Mouse (Mus musculus) hindbrain, embryonic 12.5 days (tissue): ENCODE results near the gene Bcdin3d. TPM values are rescaled to one million over a fixed set of nuclear protein-coding genes. Genes with fewer than 3 reads are reported as not detected.

Experiments
- ATAC-seq: fragments of 200-750 bp; cut with Nextera tagmentation; 2 replicates; pipeline ENCODE4 v1.8.0; 2017; ENCODE audit warnings: moderate TSS enrichment; ENCODE audit not compliant: low FRiP score
- H3K27ac ChIP-seq: fragments of 300-500 bp; sonication (generic); 2 replicates; pipeline ENCODE4 v1.5.1; 2016; ENCODE audit warnings: mild to moderate bottlenecking
- H3K27me3 ChIP-seq: fragments of 300-500 bp; sonication (generic); 2 replicates; pipeline ENCODE4 v1.6.1; 2016; ENCODE audit warnings: mild to moderate bottlenecking
- H3K36me3 ChIP-seq: fragments of 300-500 bp; sonication (generic); 2 replicates; pipeline ENCODE4 v1.6.1; 2016; ENCODE audit warnings: mild to moderate bottlenecking
- H3K4me1 ChIP-seq: fragments of 300-500 bp; sonication (generic); 2 replicates; pipeline ENCODE4 v1.6.1; 2016
- H3K4me2 ChIP-seq: fragments of 300-500 bp; sonication (generic); replicated peaks from 2 replicates; pipeline ENCODE4 v1.6.1; 2016; ENCODE audit warnings: mild to moderate bottlenecking
- H3K4me3 ChIP-seq: fragments of 300-500 bp; sonication (generic); 2 replicates; pipeline ENCODE4 v1.5.1; 2016; ENCODE audit warnings: mild to moderate bottlenecking
- H3K9ac ChIP-seq: fragments of 300-500 bp; sonication (generic); 2 replicates; pipeline ENCODE4 v1.6.1; 2016; ENCODE audit warnings: mild to moderate bottlenecking, moderate library complexity
- H3K9me3 ChIP-seq: fragments of 300-500 bp; sonication (generic); replicated peaks from 2 replicates; pipeline ENCODE4 v1.6.1; 2016; ENCODE audit warnings: mild to moderate bottlenecking
- WGBS: fragments of 180-500 bp; shearing (Covaris S2); methylation state at CpG from one replicate; pipeline ENCODE4 v1.1.7; 2016; 5-methylcytosine and 5-hydroxymethylcytosine counted together
- polyA plus RNA-seq: library from polyadenylated mRNA; unstranded; fragments of >200 nt; fragmentation: Nextera tagmentation; extraction: Ambion mirVana; gene quantifications from 2 replicates; pipeline ENCODE4 v1.2.1, GENCODE M21; 2016

Bcdin3d gene
- 18.9 TPM in 2 replicates for polyA plus RNA-seq

- Histone ChIP-seq H3K27me3 (no peaks in the 10 kb centered on the region), H3K4me2 (peak within 1 kb of the TSS; percentile 65), H3K4me3 (peak within 1 kb of the TSS; percentile 83), H3K4me1 (peaks cover 11% of the 10 kb centered on the region), H3K36me3 (0 out of 2 replicates have a peak, but pooled peaks cover 11% of the 10 kb centered on the region), H3K27ac (peak within 1 kb of the TSS; percentile 93), H3K9ac (peak within 1 kb of the TSS; percentile 79), H3K9me3 (no peaks in the 10 kb centered on the region)
- under 1% methylated on average over 26 of the region's 26 CpGs for WGBS
- ATAC-seq = peak; percentile 87
Observed at GRCm38 (mm10) chr15:99474576-99474926, at the start of gene Bcdin3d. Bcdin3d (minus strand) TSS chr15:99474730.

- Histone ChIP-seq H3K4me1 (no peaks in the 10 kb centered on the region), H3K27ac (no peak overlapping the region), H3K9me3 (no peaks in the 10 kb centered on the region), H3K4me3 (no peak overlapping the region), H3K36me3 (no peaks in the 10 kb centered on the region), H3K9ac (no peak overlapping the region), H3K4me2 (no peak overlapping the region), H3K27me3 (peaks cover 4% of the 10 kb centered on the region)
- WGBS = 88% methylated on average over 7 of the region's 7 CpGs
- no peak for ATAC-seq
Observed at GRCm38 (mm10) chr15:99520306-99520705, 45.8 kb upstream of the Bcdin3d start.

GRCm38 (mm10) chr15:99519626-99520025 lies 45.1 kb upstream of the Bcdin3d start:
- H3K4me3 ChIP-seq = no peak overlapping the region
- no peak overlapping the region for H3K27ac ChIP-seq
- no peaks in the 10 kb centered on the region for H3K9me3 ChIP-seq
- H3K4me1 ChIP-seq = no peaks in the 10 kb centered on the region
- WGBS = 91% methylated on average over 9 of the region's 9 CpGs
- no peak overlapping the region for H3K9ac ChIP-seq
- no peak for ATAC-seq
- no peak overlapping the region for H3K4me2 ChIP-seq
- peaks cover 4% of the 10 kb centered on the region for H3K27me3 ChIP-seq
- no peaks in the 10 kb centered on the region for H3K36me3 ChIP-seq

- Histone ChIP-seq H3K9ac (no peak overlapping the region), H3K9me3 (no peaks in the 10 kb centered on the region), H3K4me1 (no peaks in the 10 kb centered on the region), H3K4me3 (no peak overlapping the region), H3K36me3 (no peaks in the 10 kb centered on the region), H3K27me3 (peaks cover 4% of the 10 kb centered on the region), H3K4me2 (no peak overlapping the region), H3K27ac (no peak overlapping the region)
- 55% methylated on average over 7 of the region's 7 CpGs for WGBS
- ATAC-seq = no peak
Observed at GRCm38 (mm10) chr15:99517715-99518114, 43.2 kb upstream of the Bcdin3d start.

- no peak for ATAC-seq
Observed at GRCm38 (mm10) chr15:99516715-99517114, 42.2 kb upstream of the Bcdin3d start.

GRCm38 (mm10) chr15:99511797-99512525 lies 37.4 kb upstream of the Bcdin3d start:
- H3K27me3 ChIP-seq = peaks cover 4% of the 10 kb centered on the region; the same call in 1 of the 2 replicates
- no peak overlapping the region for H3K4me3 ChIP-seq
- H3K9ac ChIP-seq = no peak overlapping the region
- H3K9me3 ChIP-seq = no peaks in the 10 kb centered on the region
- WGBS = 80% methylated on average over 15 of the region's 15 CpGs
- H3K4me2 ChIP-seq = no peak overlapping the region
- H3K36me3 ChIP-seq = no peaks in the 10 kb centered on the region
- H3K4me1 ChIP-seq = 0 out of 2 replicates have a peak, but pooled peaks cover 3% of the 10 kb centered on the region
- H3K27ac ChIP-seq = no peak overlapping the region
- no peak for ATAC-seq

More at GRCm38 (mm10) chr15:99516715-99517114, 42.2 kb upstream of the Bcdin3d start:
- Histone ChIP-seq H3K9me3 (no peaks in the 10 kb centered on the region), H3K27me3 (peaks cover 4% of the 10 kb centered on the region), H3K9ac (no peak overlapping the region), H3K27ac (no peak overlapping the region), H3K4me1 (0 out of 2 replicates have a peak, but pooled peaks cover 3% of the 10 kb centered on the region), H3K4me3 (no peak overlapping the region), H3K36me3 (no peaks in the 10 kb centered on the region), H3K4me2 (no peak overlapping the region)
- WGBS = 61% methylated on average over 8 of the region's 8 CpGs

- 93% methylated on average over 3 of the region's 3 CpGs for WGBS
- Histone ChIP-seq H3K36me3 (no peaks in the 10 kb centered on the region), H3K4me2 (no peak overlapping the region), H3K4me3 (no peak overlapping the region), H3K4me1 (peaks cover 9% of the 10 kb centered on the region; the same call in 1 of the 2 replicates), H3K27me3 (peaks cover 4% of the 10 kb centered on the region; the same call in 1 of the 2 replicates), H3K9me3 (no peaks in the 10 kb centered on the region), H3K27ac (no peak overlapping the region), H3K9ac (no peak overlapping the region)
- ATAC-seq = no peak
Observed at GRCm38 (mm10) chr15:99510621-99511020, 36.1 kb upstream of the Bcdin3d start.

- no peak for ATAC-seq
- peaks cover 15% of the 10 kb centered on the region; the same call in 1 of the 2 replicates for H3K4me1 ChIP-seq
- H3K4me2 ChIP-seq = no peak overlapping the region
- H3K36me3 ChIP-seq = no peaks in the 10 kb centered on the region
- WGBS = 84% methylated on average over 7 of the region's 7 CpGs
- no peak overlapping the region for H3K4me3 ChIP-seq
- H3K9me3 ChIP-seq = no peaks in the 10 kb centered on the region
- H3K27me3 ChIP-seq = peaks cover 4% of the 10 kb centered on the region; the same call in 1 of the 2 replicates
- H3K27ac ChIP-seq = no peak overlapping the region
- no peak overlapping the region for H3K9ac ChIP-seq
Observed at GRCm38 (mm10) chr15:99509840-99510239, 35.3 kb upstream of the Bcdin3d start.

GRCm38 (mm10) chr15:99505324-99506095 lies 31.0 kb upstream of the Bcdin3d start:
- H3K9me3 ChIP-seq = no peaks in the 10 kb centered on the region
- WGBS = 86% methylated on average over 15 of the region's 15 CpGs
- peaks cover 36% of the 10 kb centered on the region for H3K4me1 ChIP-seq
- H3K4me3 ChIP-seq = no peak overlapping the region
- H3K36me3 ChIP-seq = no peaks in the 10 kb centered on the region
- peaks cover 3% of the 10 kb centered on the region; the same call in 1 of the 2 replicates for H3K27me3 ChIP-seq
- no peak overlapping the region for H3K9ac ChIP-seq
- H3K4me2 ChIP-seq = no peak overlapping the region
- no peak overlapping the region for H3K27ac ChIP-seq
- ATAC-seq = no peak

GRCm38 (mm10) chr15:99503256-99503655 lies 28.7 kb upstream of the Bcdin3d start:
- H3K27ac ChIP-seq = no peak overlapping the region
- no peak overlapping the region for H3K4me3 ChIP-seq
- H3K36me3 ChIP-seq = no peaks in the 10 kb centered on the region
- no peak overlapping the region for H3K4me2 ChIP-seq
- no peak for ATAC-seq
- H3K27me3 ChIP-seq = no peaks in the 10 kb centered on the region
- WGBS = 75% methylated on average over 5 of the region's 5 CpGs
- no peaks in the 10 kb centered on the region for H3K9me3 ChIP-seq
- H3K9ac ChIP-seq = no peak overlapping the region
- H3K4me1 ChIP-seq = peaks cover 49% of the 10 kb centered on the region

- peaks cover 49% of the 10 kb centered on the region for H3K4me1 ChIP-seq
- no peak overlapping the region for H3K4me2 ChIP-seq
- no peaks in the 10 kb centered on the region for H3K36me3 ChIP-seq
- H3K4me3 ChIP-seq = no peak overlapping the region
- no peaks in the 10 kb centered on the region for H3K9me3 ChIP-seq
- peak; percentile 29 for ATAC-seq
- 28% methylated on average over 12 of the region's 12 CpGs for WGBS
- H3K9ac ChIP-seq = no peak overlapping the region
- H3K27me3 ChIP-seq = no peaks in the 10 kb centered on the region
- peak overlapping the region; percentile 88 for H3K27ac ChIP-seq
Observed at GRCm38 (mm10) chr15:99502311-99502831, 27.8 kb upstream of the Bcdin3d start.
